Mouse (Mus musculus) right cerebral cortex, postnatal 4 days (tissue): ENCODE results near the gene Lrp11.

Source experiments
- DNase-seq: peaks from one replicate; pipeline ENCODE4 v3.0.0-alpha.2; 2022

The Lrp11 gene

DNA sequence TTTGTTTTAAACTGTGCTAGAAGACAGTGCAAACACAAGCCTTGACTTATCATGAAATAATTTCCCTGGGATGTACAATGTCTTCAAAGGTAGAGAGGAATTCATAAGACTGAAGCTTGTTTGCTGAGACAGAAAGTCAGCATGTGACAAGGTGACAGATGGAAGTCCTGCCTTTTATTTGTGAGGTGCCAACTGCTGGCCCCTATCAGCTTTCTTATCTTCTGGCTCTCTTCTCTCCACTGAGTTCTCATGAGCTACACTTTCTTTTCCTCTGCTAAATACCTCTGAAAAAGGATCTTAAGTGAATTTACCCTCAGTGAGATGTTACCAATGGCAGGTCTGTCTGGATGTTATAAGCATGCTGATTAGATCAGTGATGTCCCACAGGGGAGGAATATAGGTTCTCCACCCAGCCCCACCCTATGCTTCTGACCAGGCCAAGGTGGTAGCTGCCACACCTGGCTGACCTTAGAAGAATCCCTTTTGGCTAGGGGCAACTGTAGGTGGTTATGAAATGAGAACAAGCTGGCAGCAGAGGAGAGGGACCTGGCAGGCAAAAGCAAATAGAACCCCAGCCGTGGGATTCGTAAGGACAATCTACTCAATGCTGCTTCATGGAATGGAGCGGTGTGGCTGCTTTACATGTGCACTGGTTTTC, 34.4 kb downstream of the Lrp11 start:
- DNase-seq = no peak

DNA sequence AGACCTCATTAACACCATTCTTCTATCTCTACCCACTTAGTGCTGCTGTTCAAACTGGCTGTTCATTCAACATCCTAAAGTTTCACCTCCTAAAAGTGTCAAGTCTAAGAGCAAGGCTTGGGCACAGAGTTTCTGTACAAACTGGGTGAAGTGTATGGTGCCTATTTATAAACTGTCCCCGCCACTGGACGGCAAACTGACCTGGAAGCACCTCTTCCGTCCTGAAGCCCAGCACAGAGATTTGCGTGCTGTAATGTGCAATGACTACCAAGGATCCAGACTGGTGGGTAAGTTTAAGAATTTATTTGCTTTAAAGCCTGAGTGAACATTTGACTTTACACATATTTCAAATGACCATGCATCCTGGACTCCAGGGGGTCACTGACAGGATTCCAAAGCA, 39.5 kb downstream of the Lrp11 start:
- DNase-seq = no peak

DNA sequence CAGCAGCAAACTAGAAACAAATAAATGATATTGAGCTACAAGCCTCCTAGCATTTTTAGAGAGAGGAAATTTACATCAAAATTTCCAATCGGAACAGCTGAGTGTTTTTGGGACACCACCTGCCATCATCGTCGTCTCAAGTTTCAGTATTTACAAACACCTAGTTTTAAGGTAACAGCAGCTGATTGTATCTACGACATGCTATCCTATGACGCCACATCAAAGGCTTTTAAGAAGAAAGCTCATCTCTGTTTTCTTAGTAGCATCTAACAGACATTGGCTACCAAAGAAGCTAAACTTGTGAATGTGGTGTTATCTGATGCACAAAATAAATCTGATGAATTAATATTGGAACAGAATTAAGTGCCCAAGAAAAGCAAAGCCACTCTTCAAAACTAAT, 40.7 kb downstream of the Lrp11 start:
- no peak for DNase-seq

DNA sequence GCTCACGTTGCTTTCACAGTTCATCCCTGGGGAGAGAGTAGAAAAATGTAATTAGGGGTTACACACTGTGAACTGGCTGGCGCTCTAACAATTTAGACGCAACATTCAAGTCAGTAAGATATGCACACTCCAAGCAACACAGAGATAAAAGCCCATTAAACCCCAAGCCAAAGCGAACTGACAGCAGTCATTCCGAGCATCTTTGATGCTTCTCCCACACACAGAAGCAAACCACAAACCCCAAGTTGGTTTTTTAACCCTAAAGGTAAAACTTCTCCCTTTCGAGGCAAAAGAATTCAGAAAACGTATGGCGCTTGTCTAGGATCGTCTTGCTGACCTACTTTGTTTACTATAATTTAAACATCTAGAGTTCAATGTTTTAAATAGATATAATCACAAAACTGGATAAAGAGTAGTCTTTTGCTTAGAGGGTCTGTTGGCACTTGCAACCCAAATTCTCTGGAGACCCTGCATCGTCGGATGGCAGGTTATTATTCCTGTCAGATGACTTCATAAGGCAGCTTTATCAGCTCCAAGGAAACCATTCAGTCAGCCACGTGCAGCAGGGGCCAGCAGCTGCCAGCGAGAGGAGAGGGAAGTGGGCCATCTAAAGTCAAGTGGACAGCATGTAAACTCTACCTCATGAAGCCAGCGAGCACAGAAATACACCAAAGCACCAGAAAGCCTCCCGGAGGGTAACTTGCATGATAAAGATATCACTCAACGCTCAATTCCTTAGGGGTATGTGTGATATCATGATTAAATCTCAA, 41.5 kb downstream of the Lrp11 start:
- DNase-seq = no peak

DNA sequence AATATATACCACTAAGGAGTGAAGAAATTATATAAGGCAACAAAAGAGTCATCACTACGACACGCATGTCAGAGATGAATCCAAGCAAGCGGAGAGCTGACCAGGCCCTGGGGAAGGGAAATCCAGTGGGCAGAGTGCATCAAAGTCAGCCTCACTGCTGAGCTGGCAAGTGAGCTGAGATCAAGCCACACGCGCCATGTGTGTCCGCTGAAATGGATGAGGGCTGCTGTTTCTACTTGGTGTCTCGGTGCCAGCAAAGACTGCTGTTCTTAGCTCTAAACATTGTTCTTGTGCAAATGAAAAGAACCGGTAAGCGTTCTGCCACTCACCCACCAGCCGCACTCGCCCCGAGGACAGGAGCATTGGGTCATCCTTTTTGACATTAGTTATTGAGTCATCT, 50.8 kb downstream of the Lrp11 start:
- no peak for DNase-seq

DNA sequence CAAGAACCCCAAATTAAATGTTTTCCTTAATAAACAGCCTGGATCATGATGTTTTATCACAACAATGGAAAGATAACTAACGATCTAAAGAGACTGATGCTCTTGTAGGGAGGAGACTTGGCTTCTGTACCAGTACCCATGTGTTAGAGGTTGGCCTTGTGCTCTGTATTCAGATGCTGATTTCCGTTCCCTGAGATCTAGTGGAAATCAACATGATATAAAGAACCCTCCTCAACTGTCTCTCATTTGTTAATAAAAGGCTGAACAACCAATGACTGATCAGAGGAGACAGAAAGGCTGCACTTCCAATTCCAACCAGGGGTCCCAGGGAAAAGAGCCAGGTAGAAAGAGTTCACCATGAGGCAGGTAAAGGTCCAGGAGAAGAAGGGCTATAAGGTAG, 56.3 kb downstream of the Lrp11 start:
- no peak for DNase-seq

DNA sequence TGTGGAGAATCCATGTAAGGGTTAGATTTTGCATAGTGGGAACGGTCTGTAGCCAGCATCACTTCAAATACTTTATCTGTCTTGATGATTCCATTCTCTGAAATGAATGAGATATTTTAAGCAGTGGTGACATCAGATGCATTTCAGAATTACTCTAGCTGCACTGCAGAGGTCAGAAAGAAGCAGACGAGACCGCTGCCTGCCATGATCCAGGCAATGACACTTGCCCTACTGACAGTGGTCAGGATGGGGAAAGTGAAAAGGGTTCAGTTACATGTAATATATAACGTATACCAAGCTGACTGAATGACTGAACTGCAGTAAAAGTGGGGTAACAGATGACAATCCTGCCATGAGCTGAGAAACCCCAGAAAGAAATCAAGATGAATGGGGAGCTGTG, 59.5 kb downstream of the Lrp11 start:
- DNase-seq = no peak

DNA sequence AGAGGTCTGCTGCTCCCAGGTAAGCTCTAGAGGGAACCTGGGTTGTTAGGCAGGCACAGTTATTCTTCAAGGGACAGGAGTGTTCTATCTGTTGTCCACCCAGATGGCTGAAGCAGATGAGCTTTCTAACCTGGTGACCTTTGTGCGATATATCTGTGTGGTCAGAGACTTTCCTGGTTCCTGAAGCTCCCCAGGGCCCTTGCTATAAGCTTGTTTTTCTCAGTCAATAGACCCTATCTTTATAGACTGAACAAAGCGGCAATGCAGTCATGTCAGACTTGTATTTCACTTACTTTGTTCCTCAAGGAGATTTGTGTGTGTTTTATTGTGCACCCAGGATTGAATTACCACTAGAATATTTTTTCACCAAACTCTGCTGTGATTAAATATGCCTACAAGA, 61.5 kb downstream of the Lrp11 start:
- no peak for DNase-seq

DNA sequence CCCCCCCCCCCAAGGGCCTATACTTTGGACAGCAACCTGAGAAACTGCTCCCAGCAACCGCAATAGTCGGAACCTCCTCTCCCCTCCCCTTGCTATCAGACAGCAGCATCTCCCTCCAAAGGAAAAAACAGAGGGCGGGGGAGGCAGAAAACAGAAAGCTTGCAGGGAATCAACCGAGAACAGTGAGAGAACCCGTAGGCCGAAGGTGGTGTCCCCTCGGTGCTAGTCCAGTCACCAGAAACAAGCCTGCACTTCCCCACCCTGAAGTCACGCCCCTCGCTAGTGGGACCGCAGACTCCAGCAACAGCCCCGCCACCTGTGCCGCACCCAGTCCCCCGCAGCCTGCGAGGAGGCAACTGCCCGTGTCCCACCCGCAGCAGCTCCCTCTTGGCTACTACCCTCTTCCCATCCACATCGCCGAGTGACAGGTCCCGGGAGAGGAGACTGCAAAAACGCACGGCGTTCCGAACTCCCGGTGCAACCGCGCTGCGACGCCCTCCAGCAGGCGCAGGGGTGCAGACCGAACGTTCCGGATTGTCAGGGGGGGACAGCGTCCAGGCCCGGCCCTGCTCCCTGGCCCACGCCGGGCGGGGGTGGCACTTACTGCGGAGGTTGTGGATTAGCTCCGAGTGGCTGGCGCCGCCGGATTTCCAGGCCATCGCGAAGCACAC, 73.0 kb downstream of the Lrp11 start:
- DNase-seq = no peak

DNA sequence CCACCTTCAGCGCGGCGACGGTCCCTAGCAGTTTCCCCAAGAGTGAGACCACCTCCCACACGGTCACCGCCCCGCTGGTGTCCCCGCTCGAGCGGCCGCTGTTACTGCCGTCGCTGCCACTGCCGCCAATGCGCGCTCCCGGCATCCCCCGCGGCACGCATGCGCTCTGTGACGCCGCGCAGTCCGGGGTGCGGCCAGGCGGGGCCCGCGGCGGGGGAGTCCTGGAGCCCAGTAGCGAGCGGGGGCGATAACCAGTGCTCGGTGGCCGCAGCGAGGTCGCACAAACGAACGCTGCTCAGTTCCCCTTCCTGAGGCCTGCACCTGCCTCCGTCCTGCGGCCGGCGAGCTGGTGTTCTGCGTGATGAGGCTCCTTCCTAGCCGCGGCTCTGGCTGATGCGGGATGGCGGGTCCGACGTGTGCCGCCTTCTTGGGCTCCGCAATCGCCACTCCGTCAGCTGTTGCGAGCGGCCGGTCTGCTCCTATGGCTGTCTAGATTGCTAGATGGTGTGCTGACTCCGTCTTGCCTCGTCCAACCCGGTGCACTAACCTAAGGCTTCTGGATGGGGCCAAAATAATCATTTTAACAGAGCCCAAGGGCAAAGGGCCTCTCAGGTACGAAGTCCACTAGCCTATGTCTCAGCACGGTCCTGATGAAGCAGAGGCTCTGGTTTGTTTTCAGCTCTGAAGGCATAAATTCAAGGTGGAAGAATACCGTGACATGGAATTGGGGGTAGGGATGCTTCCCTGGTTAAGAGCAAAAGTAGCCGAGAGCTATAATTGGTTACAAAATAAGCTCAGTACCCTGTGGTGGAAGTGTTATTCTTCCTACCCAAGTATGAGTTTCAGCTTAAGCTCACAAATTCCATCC, 73.8 kb downstream of the Lrp11 start:
- DNase-seq = peak; percentile 89

DNA sequence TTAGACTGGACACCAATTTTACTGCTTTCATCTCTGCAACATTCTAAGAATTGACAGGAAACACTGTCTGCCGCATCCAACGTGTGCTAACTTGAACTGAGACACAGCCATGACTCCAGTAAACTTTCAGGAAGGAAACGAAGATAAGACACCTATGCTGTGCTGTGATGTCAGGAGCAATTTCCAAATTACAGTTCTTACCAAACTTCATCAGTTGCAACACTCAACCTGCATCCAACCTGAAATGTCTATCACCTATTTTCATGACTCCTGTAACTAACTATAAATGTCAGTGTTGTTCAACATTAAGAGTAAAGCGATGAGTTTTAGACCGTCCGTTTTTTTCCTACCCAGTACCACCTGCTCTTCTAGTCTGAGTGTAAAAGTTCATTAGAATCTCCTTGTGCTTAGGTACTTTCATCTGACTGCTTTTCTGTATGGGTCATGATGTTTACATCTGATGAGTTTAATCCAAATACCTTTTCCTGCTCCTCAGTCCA, 74.5 kb downstream of the Lrp11 start:
- no peak for DNase-seq

DNA sequence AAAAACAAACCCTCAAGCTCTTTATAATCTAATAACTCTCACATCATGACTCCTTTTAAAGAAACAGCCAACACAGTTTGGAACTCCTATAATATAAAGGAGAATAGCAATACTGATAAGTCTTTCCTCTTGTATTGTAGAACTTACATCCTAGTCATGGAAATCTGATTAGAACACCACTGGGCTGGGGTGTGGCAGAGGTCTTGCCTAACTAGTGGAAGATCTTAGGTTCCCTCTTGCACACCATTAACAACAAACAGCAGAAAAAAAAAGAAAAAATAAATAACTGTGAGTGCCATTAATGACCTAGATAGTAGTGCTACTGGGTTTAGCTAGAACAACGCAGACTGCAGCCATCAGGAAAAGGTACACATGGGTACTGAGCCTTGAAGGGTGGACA, 75.3 kb downstream of the Lrp11 start:
- no peak for DNase-seq

DNA sequence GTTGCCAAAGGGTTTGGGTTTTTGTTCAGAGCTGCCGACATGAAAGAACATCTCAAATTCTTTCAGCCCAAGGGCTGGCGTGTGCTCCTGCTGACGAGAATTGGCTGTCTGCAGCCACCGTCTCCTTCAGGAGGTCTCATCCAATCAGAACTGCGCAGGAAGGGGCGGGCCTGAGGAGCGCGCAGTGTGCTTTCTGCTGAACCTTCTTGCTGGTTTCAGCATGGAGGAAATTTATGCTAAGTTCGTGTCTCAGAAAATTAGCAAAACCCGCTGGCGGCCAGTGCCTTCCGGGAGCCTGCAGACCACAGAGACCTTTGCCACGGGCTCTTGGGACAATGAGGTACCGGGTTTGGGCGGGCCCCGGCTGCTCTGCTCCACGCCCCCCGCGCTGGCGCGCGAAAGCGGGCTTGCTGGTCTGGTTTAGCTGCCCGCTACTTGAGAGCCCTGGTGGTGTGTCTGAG, 77.8 kb downstream of the Lrp11 start, which contains the start of gene Nup43:
Gene Nup43 (plus strand): TSS at position 162 of the 461 bp plus-strand sequence.
- peak; percentile 88 for DNase-seq

DNA sequence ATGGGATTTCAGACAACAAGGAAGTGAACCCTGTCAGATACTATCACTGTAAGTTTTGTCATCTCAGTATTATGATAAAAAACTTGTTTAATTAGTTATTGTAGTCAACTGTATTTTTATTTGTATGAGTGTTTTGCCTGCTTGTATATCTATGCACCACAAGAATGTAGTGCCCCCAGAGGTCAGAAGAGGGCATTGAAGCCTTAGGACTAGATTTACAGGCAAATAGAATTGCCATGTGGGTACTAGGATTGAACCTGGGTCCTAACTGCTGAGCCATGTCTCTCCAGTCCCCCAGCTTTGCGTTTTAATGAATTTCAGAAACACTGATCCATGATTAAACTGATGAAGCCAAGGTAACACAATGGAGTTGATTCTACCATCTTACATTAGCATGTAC, 84.1 kb downstream of the Lrp11 start:
- DNase-seq = no peak
